Mouse (Mus musculus) 3134 (cell line): ENCODE results near the gene Zbtb42.

ENCODE experiments used
- DNase-seq: peaks from one replicate; pipeline ENCODE4 v3.0.0-alpha.2; 2011; ENCODE audit warnings: low spot score; ENCODE audit not compliant: insufficient read length; ENCODE audit errors: extremely low read depth

Gene Zbtb42

GRCm38 (mm10) chr12:112678555-112679026 is at the start of gene Zbtb42:
Gene Zbtb42 (plus strand): TSS chr12:112678828.
- no peak for DNase-seq

GRCm38 (mm10) chr12:112628928-112629721 is 49.5 kb upstream of the Zbtb42 start:
- peak; percentile 91 for DNase-seq

GRCm38 (mm10) chr12:112630029-112630428 is 48.6 kb upstream of the Zbtb42 start:
- DNase-seq = no peak

GRCm38 (mm10) chr12:112630796-112631195 is 47.8 kb upstream of the Zbtb42 start:
- no peak for DNase-seq

GRCm38 (mm10) chr12:112631472-112631871 is 47.2 kb upstream of the Zbtb42 start:
- no peak for DNase-seq

- no peak for DNase-seq
Measured at GRCm38 (mm10) chr12:112632084-112632777, 46.4 kb upstream of the Zbtb42 start.

GRCm38 (mm10) chr12:112632907-112633306 is 45.7 kb upstream of the Zbtb42 start:
- DNase-seq = no peak

GRCm38 (mm10) chr12:112633686-112634085 is 44.9 kb upstream of the Zbtb42 start:
- DNase-seq = no peak

GRCm38 (mm10) chr12:112639526-112639925 is 39.1 kb upstream of the Zbtb42 start:
- no peak for DNase-seq

- no peak for DNase-seq
Measured at GRCm38 (mm10) chr12:112643126-112643525, 35.5 kb upstream of the Zbtb42 start.

- DNase-seq = peak; percentile 99
Measured at GRCm38 (mm10) chr12:112644180-112644854, 34.3 kb upstream of the Zbtb42 start, which contains the start of gene Siva1. Gene Siva1 (plus strand): TSS chr12:112644679.

GRCm38 (mm10) chr12:112644855-112645506 is 33.6 kb upstream of the Zbtb42 start:
- DNase-seq = no peak

GRCm38 (mm10) chr12:112646139-112646538 is 32.5 kb upstream of the Zbtb42 start:
- DNase-seq = no peak

- no peak for DNase-seq
Measured at GRCm38 (mm10) chr12:112648081-112648480, 30.5 kb upstream of the Zbtb42 start.

GRCm38 (mm10) chr12:112651778-112652439 is 26.7 kb upstream of the Zbtb42 start:
- no peak for DNase-seq

- peak; percentile 50 for DNase-seq
Measured at GRCm38 (mm10) chr12:112653157-112653824, 25.3 kb upstream of the Zbtb42 start.

- DNase-seq = no peak
Measured at GRCm38 (mm10) chr12:112654076-112654475, 24.6 kb upstream of the Zbtb42 start.

- DNase-seq = no peak
Measured at GRCm38 (mm10) chr12:112658619-112659018, 20.0 kb upstream of the Zbtb42 start.

GRCm38 (mm10) chr12:112659109-112659508 is 19.5 kb upstream of the Zbtb42 start:
- no peak for DNase-seq
